Comparison of ENCODE assay signal across 16 mouse cellular contexts in genomic region chr9:124273172-124273571, GRCm38 (mm10). TPM values are rescaled to one million over a fixed set of nuclear protein-coding genes. Genes with fewer than 3 reads are reported as not detected.
DNase-seq lines count a peak whose midpoint lies in the region; ATAC-seq and TF ChIP-seq lines count a peak whose summit lies in the region.
"Had no signal": no experiment of that assay in that cellular context is flagged by ENCODE, and none has a peak within 500 bp of the region (broad histone marks: within the 10 kb centered on the region; RNA-seq: fewer than 3 reads in every experiment).

No protein-coding gene starts in this region.

- H3K4me1 ChIP-seq in kidney, adult 2 months (ENCODE audit: control insufficient read depth, insufficient read depth, low read length) = no peaks in the 10 kb centered on the region
- no peaks in the 10 kb centered on the region for H3K4me1 ChIP-seq in midbrain, postnatal 0 days (ENCODE audit: insufficient read depth, low read length)
- no peaks in the 10 kb centered on the region for H3K4me1 ChIP-seq in midbrain, embryonic 15.5 days

- no peak for ATAC-seq in midbrain, postnatal 0 days (ENCODE audit: low FRiP score)
- ATAC-seq in midbrain, embryonic 15.5 days (replicated peaks) = no peak
- ATAC-seq in megakaryocyte progenitor cell, adult 5-6 weeks (replicated peaks; ENCODE audit: poor library complexity) = no peak
- ATAC-seq: activated CD4-positive, CD25-positive, alpha-beta regulatory T cell, adult 4 months had no signal

- peaks cover 47% of the 10 kb centered on the region for H3K9me3 ChIP-seq in midbrain, postnatal 0 days (ENCODE audit: low read length)
- H3K9me3 ChIP-seq in midbrain, embryonic 15.5 days = peaks cover 59% of the 10 kb centered on the region

- no peak overlapping the region for H3K4me3 ChIP-seq in gastrocnemius, adult 2 months
- H3K4me3 ChIP-seq in kidney, adult 2 months (ENCODE audit: insufficient read depth, low read depth, low read length) = no peak overlapping the region
- no peak overlapping the region for H3K4me3 ChIP-seq in midbrain, postnatal 0 days (ENCODE audit: low read depth, low read length)
- H3K4me3 ChIP-seq in midbrain, embryonic 15.5 days = no peak overlapping the region
- H3K4me3 ChIP-seq: midbrain, embryonic 10.5 days had no signal

- intact Hi-C loops in gastrocnemius, adult 2 months (cut with DNase I) = loop anchor here (5.0 kb wide), 1 partner anchor 54 kb away; no protein-coding TSS in a partner anchor

- no peak for TF ChIP-seq POLR2A in kidney, adult 2 months (IDR thresholded peaks at IDR 0.05; ENCODE audit: low read depth, low read length)

- peaks cover 25% of the 10 kb centered on the region for H3K36me3 ChIP-seq in kidney, adult 2 months (ENCODE audit: control insufficient read depth, insufficient read depth, low read length)
- H3K36me3 ChIP-seq in midbrain, postnatal 0 days (ENCODE audit: insufficient read depth, low read length) = peaks cover 19% of the 10 kb centered on the region
- peaks cover 49% of the 10 kb centered on the region for H3K36me3 ChIP-seq in midbrain, embryonic 15.5 days (replicated peaks)

- no peak for DNase-seq in gastrocnemius, adult 2 months
- DNase-seq in gastrocnemius, postnatal 25 days = no peak
- peak; percentile 89 for DNase-seq in kidney, adult 2 months
- DNase-seq in kidney, postnatal 4 days = no peak
- DNase-seq in midbrain, postnatal 0 days (ENCODE audit: low spot score) = peak; percentile 58
- DNase-seq in cerebellum, adult 9-10 months = no peak
- DNase-seq: B cell, adult 2 months; cerebellum, adult 9-11 months; heart, adult 11 months; heart, postnatal 4 days; lung, embryonic 14.5 days; right cerebral cortex, postnatal 25 days had no signal

- no peak for TF ChIP-seq CTCF in gastrocnemius, adult 2 months (IDR thresholded peaks at IDR 0.05)
- no peak for TF ChIP-seq CTCF in kidney, adult 2 months (conservative IDR thresholded peaks at IDR 0.05; ENCODE audit: insufficient read depth, insufficient read length, low read depth, low read length)
- TF ChIP-seq CTCF in midbrain, postnatal 0 days (IDR thresholded peaks at IDR 0.05) = no peak

- no peak overlapping the region for H3K4me2 ChIP-seq in midbrain, postnatal 0 days (ENCODE audit: low read depth, low read length, poor library complexity, severe bottlenecking)
- no peak overlapping the region for H3K4me2 ChIP-seq in midbrain, embryonic 15.5 days
- H3K4me2 ChIP-seq: lung, embryonic 14.5 days had no signal

- no peak overlapping the region for H3K9ac ChIP-seq in midbrain, postnatal 0 days (replicated peaks; ENCODE audit: low read length, poor library complexity, severe bottlenecking)
- no peak overlapping the region for H3K9ac ChIP-seq in midbrain, embryonic 15.5 days
- H3K9ac ChIP-seq: lung, embryonic 14.5 days had no signal

- peak overlapping the region; percentile 21; the same call in 1 of the 2 replicates for H3K27ac ChIP-seq in gastrocnemius, adult 2 months
- H3K27ac ChIP-seq in kidney, adult 2 months (ENCODE audit: insufficient read depth, low read depth, low read length) = no peak overlapping the region
- H3K27ac ChIP-seq in midbrain, postnatal 0 days (ENCODE audit: low read depth, low read length) = no peak overlapping the region
- H3K27ac ChIP-seq in midbrain, embryonic 15.5 days = no peak overlapping the region
- H3K27ac ChIP-seq: midbrain, embryonic 10.5 days had no signal

- no peaks in the 10 kb centered on the region for H3K27me3 ChIP-seq in kidney, adult 2 months (replicated peaks; ENCODE audit: control insufficient read depth, insufficient read depth, low read length)
- H3K27me3 ChIP-seq in midbrain, postnatal 0 days (ENCODE audit: insufficient read depth, low read length) = no peaks in the 10 kb centered on the region
- no peaks in the 10 kb centered on the region for H3K27me3 ChIP-seq in midbrain, embryonic 15.5 days (replicated peaks)

RNA-seq across cellular contexts. Expression of gene 2010315B03Rik, which starts 39.3 kb away (rescaled TPM):
- 10 to 100 TPM; 11.1 to 11.7 TPM for total RNA-seq in gastrocnemius, adult 2 months (2021)
- total RNA-seq in gastrocnemius, postnatal 25 days (2021) = 10 to 100 TPM in 1 of 2 experiments, 1 to 10 TPM in 1; 9.5 to 10.4 TPM
- 4.5 and 6.3 TPM in 2 replicates for polyA plus RNA-seq in kidney, adult 2 months (2012; rRNA removed)
- 9.7 and 17.3 TPM in 2 replicates for total RNA-seq in midbrain, postnatal 0 days (2014; rRNA removed)
- 13.1 and 13.6 TPM in 2 replicates for polyA plus RNA-seq in midbrain, postnatal 0 days (2015; fragmentation: Nextera tagmentation; extraction: Ambion mirVana)
- polyA plus RNA-seq in midbrain, embryonic 15.5 days (2015; fragmentation: Nextera tagmentation; extraction: Ambion mirVana) = 13.8 TPM in 2 replicates
- total RNA-seq in megakaryocyte progenitor cell, adult 5-6 weeks (2015) = 12.7 and 14.2 TPM in 2 replicates
- 12.0 and 16.8 TPM in 2 replicates for total RNA-seq in megakaryocyte progenitor cell, adult 5-6 weeks (2017)

Comparison
In these comparisons a context has a peak if more than half of its experiments do, and no peak if none do; other contexts are left out.
1. DNase-seq: peak in kidney, adult 2 months (single experiment) and midbrain, postnatal 0 days (single experiment); none in gastrocnemius, adult 2 months (single experiment), gastrocnemius, postnatal 25 days (single experiment), kidney, postnatal 4 days (0 of 2) and cerebellum, adult 9-10 months (single experiment).